Mouse (Mus musculus): ENCODE measurements around the gene Dhrs2.

Gene Dhrs2

GRCm38 (mm10) chr14:55247181-55247580 is 25.4 kb downstream of the Dhrs2 start:
- no peak for DNase-seq (ENCODE audit: extremely low read depth, insufficient read length, low spot score)

- no peak for DNase-seq (ENCODE audit: extremely low read depth, insufficient read length, low spot score)
These were observed 26.5 kb downstream of the Dhrs2 start for GRCm38 (mm10) chr14:55248284-55248683.

- peak; percentile 14 for DNase-seq (ENCODE audit: extremely low read depth, insufficient read length, low spot score)
These were observed 31.8 kb downstream of the Dhrs2 start for GRCm38 (mm10) chr14:55253580-55253979.

GRCm38 (mm10) chr14:55255443-55255842 is 33.6 kb downstream of the Dhrs2 start:
- DNase-seq (ENCODE audit: extremely low read depth, insufficient read length, low spot score): no peak

GRCm38 (mm10) chr14:55271158-55271557 is 49.4 kb downstream of the Dhrs2 start:
- no peak for DNase-seq (ENCODE audit: extremely low read depth, insufficient read length, low spot score)

- DNase-seq (ENCODE audit: extremely low read depth, insufficient read length, low spot score): no peak
These were observed 51.2 kb downstream of the Dhrs2 start for GRCm38 (mm10) chr14:55273023-55273422.

- DNase-seq (ENCODE audit: extremely low read depth, insufficient read length, low spot score): no peak
These were observed 53.0 kb downstream of the Dhrs2 start for GRCm38 (mm10) chr14:55274810-55275209.

GRCm38 (mm10) chr14:55279322-55280069 is 57.7 kb downstream of the Dhrs2 start:
- DNase-seq (ENCODE audit: extremely low read depth, insufficient read length, low spot score): no peak
